Mouse (Mus musculus) adrenal gland, postnatal 36 days (tissue): ENCODE measurements around the gene Polr2j. TPM values are rescaled to one million over a fixed set of nuclear protein-coding genes. Genes with fewer than 3 reads are reported as not detected.

ENCODE experiments used
- DNase-seq, 2 experiments: peaks; one replicate each; pipeline ENCODE4 v3.0.0; 2021; ENCODE audit warnings: mixed read lengths in 1 of 2
- microRNA-seq: library from miRNA; unstranded; fragments of <30 nt; microRNA quantifications from one replicate; pipeline ENCODE4 v1.2.0, GENCODE M21; 2021
- total RNA-seq, 2 experiments: library from RNA; stranded (reverse); gene quantifications; 2 replicates each; pipeline ENCODE4 v1.2.3; 2021

The Polr2j gene
- total RNA-seq, 2 experiments from 2014 or later: 69.3 to 96.9 TPM

- no peak for DNase-seq
These were observed 48.8 kb downstream of the Polr2j start for GRCm38 (mm10) chr5:136165246-136165645.

- DNase-seq: no peak
These were observed 50.9 kb downstream of the Polr2j start for GRCm38 (mm10) chr5:136167296-136167695.

GRCm38 (mm10) chr5:136168071-136168470, 51.6 kb downstream of the Polr2j start:
- no peak for DNase-seq

GRCm38 (mm10) chr5:136169626-136170511, 53.4 kb downstream of the Polr2j start:
- peak; percentile 17 to 44 for DNase-seq

- DNase-seq: peak; percentile 77 to 88
These were observed 54.3 kb downstream of the Polr2j start, which contains the start of gene Orai2 for GRCm38 (mm10) chr5:136170512-136171362. Orai2 (minus strand) TSS chr5:136170713.

- DNase-seq: no peak
These were observed 55.2 kb downstream of the Polr2j start for GRCm38 (mm10) chr5:136171363-136172341.

Small RNA genes lying within 50 kb of the gene (microRNA-seq; reads per million reads assigned to microRNA genes)
- not detected for gene Mir7035

Other genes with a start within 250 kb of the Polr2j start
- gene Hspb1, start 228.7 kb upstream of the Polr2j start, total RNA-seq: 100 to 1,000 TPM in 1 of 2 experiments, 10 to 100 TPM in 1; 85.2 to 330 TPM
- 100 to 1,000 TPM; 499 to 690 TPM for gene Ywhag, start 182.0 kb upstream of the Polr2j start, total RNA-seq
- gene Ssc4d, start 142.1 kb upstream of the Polr2j start, total RNA-seq: 1 to 10 TPM; 2.3 to 3.3 TPM
- not detected for gene Zp3, start 136.5 kb upstream of the Polr2j start, total RNA-seq
- gene Dtx2, start 121.8 kb upstream of the Polr2j start, total RNA-seq: 10 to 100 TPM; 13.3 to 17.1 TPM
- gene Upk3b, start 78.1 kb upstream of the Polr2j start, total RNA-seq: 1 to 10 TPM; 5.3 to 6.8 TPM
- gene Upk3bl, start 62.1 kb upstream of the Polr2j start, total RNA-seq: not detected
- 10 to 100 TPM; 11.2 to 11.9 TPM for gene Rasa4, start 32.7 kb upstream of the Polr2j start, total RNA-seq
- 10 to 100 TPM in 1 of 2 experiments, 1 to 10 TPM in 1; 9.6 to 11.5 TPM for gene Lrwd1, start 19.4 kb downstream of the Polr2j start, total RNA-seq
- gene Alkbh4, start 19.5 kb downstream of the Polr2j start, total RNA-seq: 1 to 10 TPM; 6.8 to 7.5 TPM
- gene Orai2, start 54.1 kb downstream of the Polr2j start, total RNA-seq: 1 to 10 TPM; 2.8 to 3.0 TPM
- gene Prkrip1, start 82.3 kb downstream of the Polr2j start, total RNA-seq: 10 to 100 TPM; 36.2 to 46.0 TPM
- 10 to 100 TPM; 19.7 to 21.0 TPM for gene Sh2b2, start 129.9 kb downstream of the Polr2j start, total RNA-seq